Mouse (Mus musculus) myocyte (in vitro differentiated cells): ENCODE measurements around the gene Boc.

Experiments
- CEBPB ChIP-seq: IDR thresholded peaks from 2 replicates; pipeline ENCODE4 v1.6.1; 2011; ENCODE audit warnings: mild to moderate bottlenecking, moderate library complexity; ENCODE audit not compliant: poor library complexity, insufficient read depth, severe bottlenecking
- E2F4 ChIP-seq: IDR thresholded peaks from one replicate; pipeline ENCODE4 v1.6.1; 2011; ENCODE audit warnings: mild to moderate bottlenecking, control low read depth, moderate library complexity; ENCODE audit not compliant: insufficient read depth
- MAX ChIP-seq: IDR thresholded peaks from one replicate; pipeline ENCODE4 v1.6.1; 2011; ENCODE audit warnings: low read depth, mild to moderate bottlenecking, control low read depth
- MYOG ChIP-seq, 3 experiments: IDR thresholded peaks; one replicate each; pipeline ENCODE4 v1.6.1; 2011; ENCODE audit warnings: control low read depth in 2 of 3, low read depth in 2 of 3, mild to moderate bottlenecking in 2 of 3; ENCODE audit not compliant: insufficient read length in 2 of 3, control insufficient read depth in 1 of 3, insufficient read depth in 1 of 3
- POLR2A ChIP-seq: IDR thresholded peaks from one replicate; pipeline ENCODE4 v1.6.1; 2011; ENCODE audit warnings: low read depth, mild to moderate bottlenecking, control low read depth, moderate library complexity; ENCODE audit not compliant: insufficient read length
- POLR2AphosphoS2 ChIP-seq: IDR thresholded peaks from one replicate; pipeline ENCODE4 v1.6.1; 2011; ENCODE audit warnings: low read depth, control low read depth; ENCODE audit not compliant: insufficient read length
- TCF12 ChIP-seq: IDR thresholded peaks from one replicate; pipeline ENCODE4 v1.6.1; 2011; ENCODE audit warnings: mild to moderate bottlenecking, control low read depth; ENCODE audit not compliant: poor library complexity, insufficient read depth, severe bottlenecking
- USF1 ChIP-seq: IDR thresholded peaks from one replicate; pipeline ENCODE4 v1.6.1; 2011; ENCODE audit warnings: low read depth, mild to moderate bottlenecking, control low read depth, moderate library complexity

DNA sequence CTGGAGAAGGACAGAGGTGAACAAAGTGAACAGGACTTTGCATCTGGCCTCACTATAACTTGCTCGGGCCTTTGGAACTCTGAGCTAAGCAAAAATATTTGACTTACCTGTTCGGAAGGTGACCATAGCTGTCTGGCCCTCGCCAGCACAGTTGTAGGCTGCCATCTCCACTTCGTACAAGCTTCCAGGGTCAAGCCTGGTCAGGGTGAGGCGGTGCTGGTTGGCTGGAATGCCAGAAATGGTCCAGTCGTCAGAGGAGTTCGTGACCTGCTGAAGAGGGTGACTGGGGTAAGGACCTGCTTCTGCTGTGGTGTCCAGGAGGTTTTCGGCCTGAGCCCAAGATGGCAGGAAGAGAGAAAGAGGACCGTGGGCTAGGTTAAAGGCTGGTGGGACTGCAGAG is 66.0 kb downstream of the Boc start:
- TF ChIP-seq POLR2A (no peak), E2F4 (no peak), TCF12 (no peak), POLR2AphosphoS2 (no peak), CEBPB (no peak), MYOG (IDR thresholded peaks at IDR 0.05; ENCODE audit: control insufficient read depth in 1 of 3, insufficient read depth in 1 of 3, insufficient read length in 2 of 3, low read depth in 2 of 3) (no peak), MAX (no peak), USF1 (no peak)
